Mouse (Mus musculus): Measurements from ENCODE around the gene Hnrnpdl.

DNA sequence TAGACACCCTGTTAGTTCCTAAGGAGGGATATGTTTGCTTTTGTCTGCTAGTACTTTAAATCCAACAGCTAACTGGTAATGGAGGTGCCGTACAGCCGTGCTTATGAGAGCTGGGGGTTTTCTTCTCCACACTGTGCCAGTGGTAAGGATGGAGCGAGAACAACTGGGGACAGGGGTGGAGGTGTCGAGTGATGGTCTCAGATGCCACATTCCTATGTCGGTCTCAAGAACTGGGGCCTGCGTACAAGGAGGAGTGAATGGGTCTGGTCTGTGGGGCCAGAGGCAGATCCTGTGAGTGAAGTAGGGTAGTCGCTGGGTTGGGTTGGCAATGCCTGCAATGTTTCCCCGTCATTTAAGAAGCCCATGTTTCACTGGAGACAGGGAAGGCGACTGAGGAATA lies 26.9 kb downstream of the Hnrnpdl start:
- no peak for TF ChIP-seq CTCF (IDR thresholded peaks at IDR 0.05; ENCODE audit: control insufficient read depth, insufficient read depth, insufficient read length)
- no peak for TF ChIP-seq USF1 (IDR thresholded peaks at IDR 0.05; ENCODE audit: low read depth)
- no peak for TF ChIP-seq MYOD1 (IDR thresholded peaks at IDR 0.05; ENCODE audit: control insufficient read depth, insufficient read length, low read depth)
- no peak for TF ChIP-seq MYOG (IDR thresholded peaks at IDR 0.05; ENCODE audit: control insufficient read depth, extremely low read depth, insufficient read length)
- no peak for TF ChIP-seq CEBPB (IDR thresholded peaks at IDR 0.05; ENCODE audit: low read depth)

Measured in C2C12 (cell line).